Mouse (Mus musculus) stomach, embryonic 14.5 days (tissue): ENCODE data around the gene Fancc. TPM values are rescaled to one million over a fixed set of nuclear protein-coding genes. Genes with fewer than 3 reads are reported as not detected.
"Not testable (repeated sequence)": the region's sequence is repeated elsewhere in the genome, so short reads cannot be mapped to it uniquely, and the experiment has no call there.

Source experiments
- ATAC-seq: fragments of 200-750 bp; cut with Nextera tagmentation; 2 replicates; pipeline ENCODE4 v1.8.0; 2017; ENCODE audit warnings: low read depth, moderate TSS enrichment; ENCODE audit not compliant: insufficient number of reproducible peaks, insufficient read depth, low FRiP score
- H3K27ac ChIP-seq: fragments of 300-500 bp; sonication (generic); 2 replicates; pipeline ENCODE4 v1.5.1; 2014; ENCODE audit warnings: mild to moderate bottlenecking, low read length, moderate library complexity, mixed read lengths
- H3K27me3 ChIP-seq: fragments of 300-500 bp; sonication (generic); 2 replicates; pipeline ENCODE4 v1.6.1; 2014; ENCODE audit warnings: low read length, control low read depth, mixed read lengths; ENCODE audit not compliant: control insufficient read depth, insufficient read depth
- H3K36me3 ChIP-seq: fragments of 300-500 bp; sonication (generic); 2 replicates; pipeline ENCODE4 v1.6.1; 2014; ENCODE audit warnings: mild to moderate bottlenecking, control low read depth, low read length, moderate library complexity, mixed read lengths; ENCODE audit not compliant: control insufficient read depth, insufficient read depth
- H3K4me1 ChIP-seq: fragments of 300-500 bp; sonication (generic); 2 replicates; pipeline ENCODE4 v1.6.1; 2014; ENCODE audit warnings: low read length, control low read depth, mixed read lengths; ENCODE audit not compliant: control insufficient read depth, insufficient read depth
- H3K4me2 ChIP-seq: fragments of 300-500 bp; sonication (generic); replicated peaks from 2 replicates; pipeline ENCODE4 v1.6.1; 2014; ENCODE audit warnings: low read depth, low read length, control low read depth
- H3K4me3 ChIP-seq: fragments of 300-500 bp; sonication (generic); 2 replicates; pipeline ENCODE4 v1.5.1; 2014; ENCODE audit warnings: low read depth, low read length, control low read depth
- H3K9ac ChIP-seq: fragments of 300-500 bp; sonication (generic); replicated peaks from 2 replicates; pipeline ENCODE4 v1.6.1; 2014; ENCODE audit warnings: low read depth, mild to moderate bottlenecking, control low read depth, low read length, moderate library complexity, mixed read lengths
- H3K9me3 ChIP-seq: fragments of 300-500 bp; sonication (generic); 2 replicates; pipeline ENCODE4 v1.6.1; 2016; ENCODE audit warnings: low read depth, low read length, control low read depth; ENCODE audit not compliant: control insufficient read depth
- WGBS: fragments of 180-500 bp; shearing (Covaris S2); extraction: QIAGEN DNeasy Blood & Tissue Kit; methylation state at CpG from one replicate; pipeline ENCODE4 v1.1.7; 2014; 5-methylcytosine and 5-hydroxymethylcytosine counted together
- polyA plus RNA-seq: library from polyadenylated mRNA; unstranded; fragments of >200 nt; fragmentation: Nextera tagmentation; extraction: Ambion mirVana; gene quantifications from 2 replicates; pipeline ENCODE4 v1.2.1, GENCODE M21; 2014

The Fancc gene
- polyA plus RNA-seq, 1 experiment from 2014 or later: 24.3 TPM

GRCm38 (mm10) chr13:63323286-63324075 is 173.6 kb downstream of the Fancc start:
- no peak overlapping the region for H3K4me3 ChIP-seq
- no peak for ATAC-seq
- 72% methylated on average over 9 of the region's 9 CpGs for WGBS
- peak overlapping the region; percentile 46; the same call in 1 of the 2 replicates for H3K27ac ChIP-seq
- H3K9me3 ChIP-seq: no peaks in the 10 kb centered on the region
- H3K9ac ChIP-seq: no peak overlapping the region
- H3K27me3 ChIP-seq: no peaks in the 10 kb centered on the region
- H3K36me3 ChIP-seq: no peaks in the 10 kb centered on the region
- 0 out of 2 replicates have a peak, but pooled peaks cover 3% of the 10 kb centered on the region for H3K4me1 ChIP-seq
- no peak overlapping the region for H3K4me2 ChIP-seq

- Histone ChIP-seq H3K9ac (no peak overlapping the region), H3K9me3 (no peaks in the 10 kb centered on the region), H3K4me2 (no peak overlapping the region), H3K4me3 (no peak overlapping the region), H3K36me3 (no peaks in the 10 kb centered on the region), H3K27me3 (no peaks in the 10 kb centered on the region), H3K4me1 (0 out of 2 replicates have a peak, but pooled peaks cover 3% of the 10 kb centered on the region), H3K27ac (no peak overlapping the region)
- no peak for ATAC-seq
- WGBS: 91% methylated on average over 6 of the region's 6 CpGs
These were observed 174.3 kb downstream of the Fancc start for GRCm38 (mm10) chr13:63322756-63323155.

DNA sequence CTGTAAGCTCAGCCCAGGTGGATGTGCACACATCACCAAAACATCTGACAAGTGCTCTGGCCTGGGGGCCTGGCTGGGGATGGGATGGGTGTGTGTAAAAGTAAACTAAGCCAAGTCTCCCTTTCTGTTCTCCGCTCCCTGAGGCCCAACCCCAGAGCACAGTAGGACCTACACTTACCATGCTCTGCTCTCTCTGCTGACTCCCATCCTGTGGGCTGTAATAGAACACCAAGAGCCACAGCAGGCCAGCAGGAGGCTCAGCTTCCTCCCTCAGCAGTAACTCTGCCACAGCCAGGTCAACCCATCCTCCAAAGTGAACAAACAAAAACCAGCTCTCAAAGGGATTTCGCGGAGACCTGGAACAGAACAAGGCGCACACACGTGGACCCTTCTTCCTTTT is 175.4 kb downstream of the Fancc start:
- no peak overlapping the region for H3K27ac ChIP-seq
- H3K9me3 ChIP-seq: no peaks in the 10 kb centered on the region
- WGBS: 61% methylated on average over 5 of the region's 5 CpGs
- no peak overlapping the region for H3K9ac ChIP-seq
- no peaks in the 10 kb centered on the region for H3K27me3 ChIP-seq
- no peak overlapping the region for H3K4me2 ChIP-seq
- no peaks in the 10 kb centered on the region for H3K36me3 ChIP-seq
- 0 out of 2 replicates have a peak, but pooled peaks cover 3% of the 10 kb centered on the region for H3K4me1 ChIP-seq
- ATAC-seq: no peak
- H3K4me3 ChIP-seq: no peak overlapping the region

- no peak overlapping the region for H3K4me2 ChIP-seq
- H3K27ac ChIP-seq: no peak overlapping the region
- no peak overlapping the region for H3K9ac ChIP-seq
- ATAC-seq: no peak
- peaks cover 3% of the 10 kb centered on the region; the same call in 1 of the 2 replicates for H3K36me3 ChIP-seq
- WGBS: 94% methylated on average over 7 of the region's 7 CpGs
- no peaks in the 10 kb centered on the region for H3K27me3 ChIP-seq
- no peaks in the 10 kb centered on the region for H3K9me3 ChIP-seq
- 0 out of 2 replicates have a peak, but pooled peaks cover 3% of the 10 kb centered on the region for H3K4me1 ChIP-seq
- no peak overlapping the region for H3K4me3 ChIP-seq
These were observed 177.3 kb downstream of the Fancc start for GRCm38 (mm10) chr13:63319814-63320213.

DNA sequence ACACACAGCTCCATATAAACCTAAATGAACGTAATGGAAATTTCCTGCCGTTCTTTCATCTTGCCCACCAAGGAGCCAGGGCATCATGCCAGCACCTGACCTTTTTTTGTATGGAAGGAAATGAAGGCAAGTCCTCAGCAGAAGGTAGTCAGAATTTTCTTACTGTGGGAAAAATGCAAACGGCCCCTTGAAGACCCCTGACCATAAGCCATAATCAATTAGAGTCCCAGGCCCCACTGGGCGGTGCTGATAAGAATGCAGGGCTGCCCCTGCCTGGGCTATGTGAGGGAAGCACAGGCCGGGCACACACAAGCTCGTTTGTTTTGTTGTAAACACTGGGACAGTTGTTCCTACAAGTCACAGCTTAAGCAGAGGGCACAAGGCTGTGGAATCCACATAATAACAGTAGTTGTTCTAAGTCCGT is 179.4 kb downstream of the Fancc start:
- Histone ChIP-seq H3K4me2 (no peak overlapping the region), H3K4me3 (no peak overlapping the region), H3K27ac (no peak overlapping the region), H3K9ac (no peak overlapping the region), H3K27me3 (no peaks in the 10 kb centered on the region), H3K36me3 (peaks cover 6% of the 10 kb centered on the region), H3K4me1 (no peaks in the 10 kb centered on the region), H3K9me3 (no peaks in the 10 kb centered on the region)
- no peak for ATAC-seq
- WGBS: 54% methylated on average over 7 of the region's 7 CpGs

- no peaks in the 10 kb centered on the region for H3K9me3 ChIP-seq
- WGBS: 89% methylated on average over 5 of the region's 5 CpGs
- H3K36me3 ChIP-seq: peaks cover 6% of the 10 kb centered on the region
- H3K4me3 ChIP-seq: no peak overlapping the region
- no peak overlapping the region for H3K4me2 ChIP-seq
- ATAC-seq: no peak
- no peaks in the 10 kb centered on the region for H3K4me1 ChIP-seq
- no peaks in the 10 kb centered on the region for H3K27me3 ChIP-seq
- no peak overlapping the region for H3K27ac ChIP-seq
- no peak overlapping the region for H3K9ac ChIP-seq
These were observed 180.7 kb downstream of the Fancc start for GRCm38 (mm10) chr13:63316407-63316806.

GRCm38 (mm10) chr13:63315777-63316176 is 181.3 kb downstream of the Fancc start:
- no peaks in the 10 kb centered on the region for H3K4me1 ChIP-seq
- no peak overlapping the region for H3K4me3 ChIP-seq
- ATAC-seq: no peak
- H3K4me2 ChIP-seq: no peak overlapping the region
- H3K9me3 ChIP-seq: no peaks in the 10 kb centered on the region
- no peak overlapping the region for H3K27ac ChIP-seq
- WGBS: 82% methylated on average over 6 of the region's 6 CpGs
- H3K36me3 ChIP-seq: peaks cover 10% of the 10 kb centered on the region
- H3K27me3 ChIP-seq: no peaks in the 10 kb centered on the region
- H3K9ac ChIP-seq: no peak overlapping the region

- H3K27ac ChIP-seq, H3K27me3 ChIP-seq, H3K9ac ChIP-seq, H3K36me3 ChIP-seq, H3K4me3 ChIP-seq, H3K4me2 ChIP-seq, H3K9me3 ChIP-seq, ATAC-seq, H3K4me1 ChIP-seq: not testable (repeated sequence)
- 95% methylated on average over 4 of the region's 4 CpGs for WGBS
These were observed 182.0 kb downstream of the Fancc start for GRCm38 (mm10) chr13:63315111-63315510.

DNA sequence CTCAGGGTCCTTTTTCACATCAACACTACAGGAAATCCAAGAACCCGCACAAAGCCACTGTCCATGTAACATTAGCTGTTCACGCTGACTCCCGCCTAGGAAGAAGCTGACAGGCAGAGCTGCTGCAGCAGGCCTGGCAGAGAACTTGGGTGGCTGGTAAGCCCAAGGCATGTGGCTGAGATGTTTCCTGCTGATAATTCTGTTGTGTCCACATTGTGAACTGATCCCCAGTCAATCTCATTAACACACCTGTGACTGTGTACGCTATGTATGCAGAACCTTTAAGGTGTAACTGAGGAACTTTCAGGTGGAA is 182.5 kb downstream of the Fancc start:
- peaks cover 10% of the 10 kb centered on the region for H3K36me3 ChIP-seq
- no peak overlapping the region for H3K4me2 ChIP-seq
- H3K9me3 ChIP-seq: no peaks in the 10 kb centered on the region
- no peak overlapping the region for H3K27ac ChIP-seq
- peak; percentile 5; the same call in 1 of the 2 replicates for ATAC-seq
- no peak overlapping the region for H3K9ac ChIP-seq
- H3K4me3 ChIP-seq: no peak overlapping the region
- no peaks in the 10 kb centered on the region for H3K27me3 ChIP-seq
- 69% methylated on average over 4 of the region's 4 CpGs for WGBS
- no peaks in the 10 kb centered on the region for H3K4me1 ChIP-seq
